Mouse (Mus musculus) liver, embryonic 11.5 days (tissue): ENCODE measurements at regions not wholly inside any gene's neighbourhood (a gene's known extent, or its start where the extent isn't known, plus 50 kb on each side); places are given as distances from the start of the nearest gene placed in this dataset.

Source experiments
- ATAC-seq: fragments of 200-750 bp; cut with Nextera tagmentation; replicated peaks from 2 replicates; pipeline ENCODE4 v1.8.0; 2017; ENCODE audit warnings: moderate number of reproducible peaks, mild to moderate bottlenecking, moderate TSS enrichment, moderate library complexity; ENCODE audit not compliant: low FRiP score
- DNase-seq: peaks from one replicate; pipeline ENCODE4 v3.0.0-alpha.2; 2017; ENCODE audit warnings: low spot score
- H3K27ac ChIP-seq: fragments of 300-500 bp; sonication (generic); 2 replicates; pipeline ENCODE4 v1.5.1; 2014; ENCODE audit warnings: mild to moderate bottlenecking, low read depth, low read length, control low read depth
- H3K27me3 ChIP-seq: fragments of 300-500 bp; sonication (generic); replicated peaks from 2 replicates; pipeline ENCODE4 v1.6.1; 2014; ENCODE audit warnings: low read length, mixed read lengths; ENCODE audit not compliant: control insufficient read depth, insufficient read depth
- H3K36me3 ChIP-seq: fragments of 300-500 bp; sonication (generic); 2 replicates; pipeline ENCODE4 v1.6.1; 2014; ENCODE audit warnings: mild to moderate bottlenecking, low read length, moderate library complexity, mixed read lengths; ENCODE audit not compliant: control insufficient read depth, insufficient read depth
- H3K4me1 ChIP-seq: fragments of 300-500 bp; sonication (generic); replicated peaks from 2 replicates; pipeline ENCODE4 v1.6.1; 2014; ENCODE audit warnings: low read length, mixed read lengths; ENCODE audit not compliant: control insufficient read depth, insufficient read depth
- H3K4me2 ChIP-seq: fragments of 300-500 bp; sonication (generic); 2 replicates; pipeline ENCODE4 v1.6.1; 2014; ENCODE audit warnings: mild to moderate bottlenecking, control low read depth, moderate library complexity
- H3K4me3 ChIP-seq: fragments of 300-500 bp; sonication (generic); 2 replicates; pipeline ENCODE4 v1.5.1; 2014; ENCODE audit warnings: low read depth, low read length, control low read depth
- H3K9ac ChIP-seq: fragments of 300-500 bp; sonication (generic); 2 replicates; pipeline ENCODE4 v1.6.1; 2014; ENCODE audit warnings: low read depth, low read length, control low read depth
- H3K9me3 ChIP-seq: fragments of 300-500 bp; sonication (generic); 2 replicates; pipeline ENCODE4 v1.6.1; 2016; ENCODE audit warnings: low read length, inconsistent platforms, mixed read lengths; ENCODE audit not compliant: control insufficient read depth
- WGBS: fragments of 180-500 bp; shearing (Covaris S2); extraction: QIAGEN DNeasy Blood & Tissue Kit; methylation state at CpG from one replicate; pipeline ENCODE4 v1.1.7; 2014; 5-methylcytosine and 5-hydroxymethylcytosine counted together

DNA sequence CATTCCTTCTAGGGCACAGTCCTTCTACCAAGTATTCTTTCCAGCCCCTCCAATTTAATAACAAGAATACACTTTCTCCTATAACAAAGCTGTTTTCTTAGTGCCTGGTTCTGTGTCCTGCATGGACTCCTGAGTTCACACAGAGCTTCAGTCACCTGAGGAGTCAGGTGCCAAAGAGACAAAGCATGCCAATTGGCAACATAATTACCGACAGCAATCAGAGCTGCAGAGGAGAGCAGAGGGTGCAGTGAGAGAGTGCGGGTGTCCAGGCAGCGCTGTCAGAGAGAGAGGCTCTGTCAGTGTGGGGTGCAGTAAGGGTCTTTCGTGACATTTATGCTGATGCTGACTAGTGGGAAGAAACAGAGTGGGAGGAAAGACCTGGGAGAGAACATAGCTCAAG lies 807.2 kb upstream of the Car8 start:
- H3K36me3 ChIP-seq: no peaks in the 10 kb centered on the region
- H3K4me1 ChIP-seq: no peaks in the 10 kb centered on the region
- H3K9ac ChIP-seq: no peak overlapping the region
- H3K27me3 ChIP-seq: no peaks in the 10 kb centered on the region
- ATAC-seq (no peak), DNase-seq (no peak)
- no peak overlapping the region for H3K4me3 ChIP-seq
- WGBS: 76% methylated on average over 4 of the region's 4 CpGs
- H3K27ac ChIP-seq: no peak overlapping the region
- no peaks in the 10 kb centered on the region for H3K9me3 ChIP-seq
- no peak overlapping the region for H3K4me2 ChIP-seq

DNA sequence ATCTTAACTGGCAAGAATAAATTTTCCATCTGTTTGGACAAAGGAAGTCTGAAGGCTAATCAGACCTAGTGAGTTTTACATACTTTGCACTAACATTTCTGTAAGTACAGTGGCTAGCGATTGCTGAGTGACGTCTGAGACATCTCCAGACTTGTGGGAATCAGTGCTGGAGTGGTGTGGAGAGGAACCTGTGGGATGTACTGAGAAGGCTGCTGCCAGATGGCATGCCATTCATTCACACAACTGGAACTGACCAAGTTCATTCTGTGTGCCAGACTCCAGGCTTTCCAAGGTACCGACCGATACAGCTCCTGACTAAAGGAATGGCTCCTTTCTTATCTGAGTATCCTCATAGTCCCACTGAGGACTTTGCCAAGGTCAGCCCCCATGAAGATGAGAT lies 797.2 kb upstream of the Car8 start:
- H3K4me3 ChIP-seq: no peak overlapping the region
- H3K27ac ChIP-seq: no peak overlapping the region
- no peaks in the 10 kb centered on the region for H3K36me3 ChIP-seq
- H3K4me1 ChIP-seq: no peaks in the 10 kb centered on the region
- no peak overlapping the region for H3K9ac ChIP-seq
- H3K9me3 ChIP-seq: no peaks in the 10 kb centered on the region
- no peak overlapping the region for H3K4me2 ChIP-seq
- no peak for ATAC-seq
- 74% methylated on average over 4 of the region's 4 CpGs for WGBS
- DNase-seq: no peak
- H3K27me3 ChIP-seq: no peaks in the 10 kb centered on the region

DNA sequence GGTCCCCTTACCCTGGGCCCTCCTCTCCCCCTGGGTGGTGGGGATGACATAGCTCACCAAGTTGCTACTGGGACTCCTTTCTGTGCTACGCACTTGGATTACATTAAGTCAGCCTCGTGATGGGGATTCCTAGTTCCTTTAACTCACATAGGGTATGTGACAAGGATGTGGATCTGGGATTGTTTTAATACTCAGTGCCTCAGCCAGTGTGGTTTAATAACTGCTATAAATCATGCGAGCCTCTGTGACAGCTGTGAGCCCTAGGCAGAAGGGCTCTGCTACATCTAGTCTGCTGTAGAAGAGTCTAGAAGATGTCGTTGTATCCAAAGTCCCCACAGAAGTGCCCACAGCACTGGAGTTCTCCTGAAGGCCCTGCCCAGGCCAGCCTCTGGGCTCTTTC lies 796.5 kb upstream of the Car8 start:
- H3K27me3 ChIP-seq: no peaks in the 10 kb centered on the region
- no peak for ATAC-seq
- no peak for DNase-seq
- WGBS: 78% methylated on average over 4 of the region's 4 CpGs
- no peak overlapping the region for H3K4me3 ChIP-seq
- no peak overlapping the region for H3K4me2 ChIP-seq
- H3K4me1 ChIP-seq: no peaks in the 10 kb centered on the region
- H3K9ac ChIP-seq: no peak overlapping the region
- H3K36me3 ChIP-seq: no peaks in the 10 kb centered on the region
- H3K27ac ChIP-seq: no peak overlapping the region
- H3K9me3 ChIP-seq: no peaks in the 10 kb centered on the region

DNA sequence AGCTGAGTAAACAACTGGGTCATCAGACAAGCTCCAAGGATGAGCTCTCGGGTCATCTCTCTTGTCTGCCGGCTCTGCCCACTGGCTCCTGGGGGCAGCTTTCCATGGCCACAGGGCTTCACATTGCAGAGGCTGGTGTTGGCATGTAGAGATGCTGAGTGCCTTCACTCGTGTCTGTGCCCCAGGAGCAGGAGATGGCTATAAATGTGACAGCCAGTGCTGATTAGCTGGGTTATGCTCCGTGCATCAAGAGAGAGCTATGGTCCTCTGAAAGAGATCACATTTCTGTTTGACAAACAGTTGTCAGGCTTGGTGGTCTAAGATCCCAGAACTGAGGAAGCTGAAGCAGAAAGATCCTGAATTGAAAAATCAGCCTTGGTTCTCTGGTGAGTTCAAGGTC lies 795.4 kb upstream of the Car8 start:
- no peaks in the 10 kb centered on the region for H3K36me3 ChIP-seq
- no peak overlapping the region for H3K9ac ChIP-seq
- H3K4me3 ChIP-seq: no peak overlapping the region
- H3K27ac ChIP-seq: no peak overlapping the region
- H3K4me1 ChIP-seq: no peaks in the 10 kb centered on the region
- ATAC-seq: no peak
- H3K4me2 ChIP-seq: no peak overlapping the region
- H3K27me3 ChIP-seq: no peaks in the 10 kb centered on the region
- 49% methylated on average over 4 of the region's 4 CpGs for WGBS
- DNase-seq: no peak
- H3K9me3 ChIP-seq: no peaks in the 10 kb centered on the region

DNA sequence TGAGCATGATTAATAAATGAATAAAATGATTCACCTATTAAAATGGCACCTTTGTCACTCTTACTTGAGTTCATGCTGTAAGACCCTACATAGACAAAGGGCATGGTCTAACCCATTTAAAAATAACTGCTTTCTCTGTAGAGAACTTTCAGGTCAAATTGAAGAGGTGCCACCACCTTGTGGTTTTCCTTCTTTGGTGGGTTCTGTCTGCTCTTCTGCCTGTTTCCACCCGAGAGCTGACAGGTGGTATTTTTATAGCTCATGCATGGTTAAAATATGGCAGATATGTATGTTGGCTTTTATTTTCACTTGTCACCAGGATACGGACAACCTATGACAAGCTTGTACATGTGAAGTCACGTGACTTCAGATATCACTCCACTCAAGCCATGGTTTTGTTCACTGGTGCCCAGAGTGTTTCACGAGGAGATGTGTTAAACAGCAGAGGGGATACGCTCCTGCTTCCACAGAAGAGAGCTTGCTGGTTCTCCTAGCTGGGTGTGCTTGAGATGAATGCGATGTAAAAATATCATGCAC lies 794.3 kb upstream of the Car8 start:
- no peak overlapping the region for H3K4me2 ChIP-seq
- H3K4me1 ChIP-seq: peaks cover 3% of the 10 kb centered on the region; the same call in 1 of the 2 replicates
- H3K36me3 ChIP-seq: no peaks in the 10 kb centered on the region
- H3K9ac ChIP-seq: no peak overlapping the region
- H3K4me3 ChIP-seq: no peak overlapping the region
- ATAC-seq: no peak
- H3K27ac ChIP-seq: no peak overlapping the region
- no peak for DNase-seq
- H3K27me3 ChIP-seq: no peaks in the 10 kb centered on the region
- WGBS: 80% methylated on average over 6 of the region's 6 CpGs
- H3K9me3 ChIP-seq: no peaks in the 10 kb centered on the region

DNA sequence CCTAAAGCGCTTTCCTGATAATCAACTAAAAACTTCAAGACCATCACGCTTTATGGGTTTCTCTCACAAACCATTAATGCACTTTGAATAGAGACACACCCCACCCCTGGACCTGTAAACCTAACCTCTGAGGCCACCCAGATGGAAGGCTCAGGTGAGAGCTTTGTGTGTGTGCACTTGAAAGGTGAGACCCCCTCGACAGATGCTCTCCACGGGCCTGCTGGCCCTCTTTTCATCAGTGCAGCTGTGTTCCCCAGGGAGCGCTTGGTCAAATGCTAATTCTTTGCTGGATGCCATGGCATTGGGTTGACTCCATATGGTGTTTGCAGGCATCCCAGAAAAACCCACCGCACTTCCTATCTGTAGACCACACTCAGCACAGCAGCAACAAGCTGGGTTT lies 792.8 kb upstream of the Car8 start:
- ATAC-seq (no peak), DNase-seq (no peak)
- Histone ChIP-seq H3K4me2 (no peak overlapping the region), H3K36me3 (no peaks in the 10 kb centered on the region), H3K4me1 (peaks cover 7% of the 10 kb centered on the region; the same call in 1 of the 2 replicates), H3K27ac (no peak overlapping the region), H3K4me3 (no peak overlapping the region), H3K27me3 (no peaks in the 10 kb centered on the region), H3K9me3 (no peaks in the 10 kb centered on the region), H3K9ac (no peak overlapping the region)
- WGBS: 56% methylated on average over 6 of the region's 6 CpGs

DNA sequence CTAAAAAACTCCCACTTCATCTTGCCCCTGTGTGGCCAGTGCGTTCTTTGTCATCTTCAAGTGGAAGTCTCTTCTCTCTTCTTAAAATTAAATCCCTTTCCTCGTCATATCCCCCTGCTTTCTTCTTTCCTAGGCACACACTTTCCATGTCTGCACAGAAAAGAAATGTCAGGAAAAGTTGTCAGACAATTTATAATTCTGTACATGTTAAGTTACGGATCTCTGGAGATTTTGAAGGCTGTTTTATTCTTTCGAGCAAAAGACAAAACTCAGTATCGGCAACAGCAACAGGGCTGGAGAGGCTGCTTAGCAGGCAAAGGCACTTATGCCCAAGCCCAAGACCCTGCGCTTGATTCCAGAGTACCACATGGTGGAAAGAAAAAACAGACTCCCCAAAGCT lies 790.1 kb upstream of the Car8 start:
- Histone ChIP-seq H3K9ac (no peak overlapping the region), H3K4me2 (peak overlapping the region; percentile 84), H3K27ac (no peak overlapping the region), H3K27me3 (no peaks in the 10 kb centered on the region), H3K4me1 (peaks cover 7% of the 10 kb centered on the region; the same call in 1 of the 2 replicates), H3K9me3 (no peaks in the 10 kb centered on the region), H3K4me3 (peak overlapping the region; percentile 51; the same call in 1 of the 2 replicates), H3K36me3 (no peaks in the 10 kb centered on the region)
- 34% methylated on average over 6 of the region's 6 CpGs for WGBS
- DNase-seq: no peak
- no peak for ATAC-seq

DNA sequence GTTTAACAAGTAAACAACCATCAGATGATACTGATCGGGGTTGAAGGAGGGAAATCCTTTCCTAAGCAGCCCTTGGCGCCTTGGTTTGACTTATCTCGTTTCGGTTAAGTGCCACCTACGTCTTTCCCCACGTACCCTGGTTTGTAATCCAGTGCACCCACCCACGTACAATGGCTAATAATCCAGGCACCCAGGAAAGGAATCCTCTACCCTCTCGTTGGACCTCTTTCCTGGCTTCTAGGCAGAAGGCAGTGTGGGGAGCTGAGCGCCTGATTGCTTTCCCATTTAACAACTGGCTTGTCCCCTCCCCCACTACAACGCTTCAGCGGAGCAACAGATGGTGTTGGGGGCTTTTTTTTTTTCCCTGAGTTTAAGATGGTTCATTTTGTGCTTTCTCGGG lies 789.6 kb upstream of the Car8 start:
- WGBS: under 1% methylated on average over 12 of the region's 12 CpGs
- ATAC-seq: no peak
- Histone ChIP-seq H3K27me3 (no peaks in the 10 kb centered on the region), H3K27ac (no peak overlapping the region), H3K36me3 (no peaks in the 10 kb centered on the region), H3K9ac (0 out of 2 replicates have a peak overlapping the region, but pooled peaks have one; percentile 3), H3K9me3 (no peaks in the 10 kb centered on the region), H3K4me2 (peak overlapping the region; percentile 84), H3K4me1 (peaks cover 7% of the 10 kb centered on the region; the same call in 1 of the 2 replicates), H3K4me3 (peak overlapping the region; percentile 51)
- DNase-seq: no peak

DNA sequence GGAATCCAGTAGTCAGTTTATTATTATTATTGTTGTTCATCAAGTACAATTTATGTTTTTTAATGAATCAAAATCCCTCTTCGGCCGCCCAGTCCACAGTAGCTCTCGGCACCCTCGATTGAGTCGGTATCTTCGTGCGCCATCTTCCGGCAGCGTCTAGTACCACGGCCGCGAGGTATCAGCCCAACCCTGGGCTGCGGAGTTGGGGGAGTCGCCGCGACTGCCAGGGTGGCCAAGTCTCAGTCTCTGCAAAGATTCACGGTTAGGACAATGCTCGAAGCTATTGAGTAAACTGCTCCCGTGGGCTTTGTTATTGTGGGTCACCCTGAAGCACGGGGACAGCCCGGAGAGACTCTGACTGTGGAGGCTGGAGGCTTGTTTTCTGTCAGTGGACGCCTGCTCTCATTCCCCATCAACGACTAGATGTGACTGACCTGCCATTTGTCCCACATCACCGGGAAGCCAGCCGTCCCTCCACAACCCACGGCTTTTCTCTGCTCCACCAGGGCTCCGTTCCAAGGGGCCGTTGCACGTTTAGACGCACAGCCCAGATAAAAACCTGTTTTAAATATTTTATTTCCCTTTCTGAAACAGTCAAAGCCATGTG lies 789.1 kb upstream of the Car8 start:
- WGBS: under 1% methylated on average over 30 of the region's 30 CpGs
- ATAC-seq: peak; percentile 79
- H3K27ac ChIP-seq: no peak overlapping the region
- H3K36me3 ChIP-seq: no peaks in the 10 kb centered on the region
- DNase-seq: peak; percentile 80
- no peaks in the 10 kb centered on the region for H3K9me3 ChIP-seq
- peak overlapping the region; percentile 59 for H3K9ac ChIP-seq
- peak overlapping the region; percentile 84 for H3K4me2 ChIP-seq
- peaks cover 7% of the 10 kb centered on the region; the same call in 1 of the 2 replicates for H3K4me1 ChIP-seq
- no peaks in the 10 kb centered on the region for H3K27me3 ChIP-seq
- H3K4me3 ChIP-seq: peak overlapping the region; percentile 51
